Mouse (Mus musculus): ENCODE data around the gene Itgb4.

Gene Itgb4

GRCm38 (mm10) chr11:116028177-116028865 lies 53.8 kb downstream of the Itgb4 start:
- DNase-seq (ENCODE audit: low spot score): no peak

DNA sequence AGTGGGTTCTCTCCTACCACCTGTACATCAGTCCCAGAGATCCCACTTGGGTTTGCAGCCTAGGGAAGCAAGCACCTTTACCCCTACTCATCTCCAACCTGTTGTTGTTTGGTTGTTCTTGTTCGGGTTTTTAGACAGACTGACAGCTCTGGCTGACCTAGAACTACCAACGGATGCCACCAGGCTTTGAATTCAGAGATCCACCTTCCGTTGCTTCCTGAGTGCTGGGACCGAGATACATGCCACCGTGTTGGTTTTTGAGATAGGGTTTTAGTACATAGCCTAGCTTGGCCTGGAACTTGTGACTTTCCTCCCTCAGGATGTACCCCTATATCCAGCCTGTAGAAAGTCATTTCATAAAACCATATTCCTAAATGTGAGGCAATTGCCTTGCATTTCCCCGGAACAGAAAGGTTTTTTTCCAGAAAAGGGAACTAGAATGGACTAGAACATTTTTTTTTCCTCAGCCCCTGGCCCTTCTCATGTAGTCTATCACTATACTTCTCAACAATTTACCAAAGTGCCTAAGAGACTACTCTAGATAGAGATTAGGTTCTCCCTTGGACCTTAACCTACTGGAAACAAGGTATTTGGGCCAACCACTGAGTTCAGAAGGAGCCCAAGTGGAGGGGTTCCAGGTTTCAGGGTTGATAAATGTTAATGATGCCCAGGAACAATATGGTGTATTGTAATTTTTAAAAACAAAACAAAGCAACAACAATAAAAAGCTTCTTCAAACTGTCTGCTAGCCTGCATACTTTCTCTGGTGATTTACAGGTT lies 54.8 kb downstream of the Itgb4 start:
- DNase-seq (ENCODE audit: low spot score): no peak

DNA sequence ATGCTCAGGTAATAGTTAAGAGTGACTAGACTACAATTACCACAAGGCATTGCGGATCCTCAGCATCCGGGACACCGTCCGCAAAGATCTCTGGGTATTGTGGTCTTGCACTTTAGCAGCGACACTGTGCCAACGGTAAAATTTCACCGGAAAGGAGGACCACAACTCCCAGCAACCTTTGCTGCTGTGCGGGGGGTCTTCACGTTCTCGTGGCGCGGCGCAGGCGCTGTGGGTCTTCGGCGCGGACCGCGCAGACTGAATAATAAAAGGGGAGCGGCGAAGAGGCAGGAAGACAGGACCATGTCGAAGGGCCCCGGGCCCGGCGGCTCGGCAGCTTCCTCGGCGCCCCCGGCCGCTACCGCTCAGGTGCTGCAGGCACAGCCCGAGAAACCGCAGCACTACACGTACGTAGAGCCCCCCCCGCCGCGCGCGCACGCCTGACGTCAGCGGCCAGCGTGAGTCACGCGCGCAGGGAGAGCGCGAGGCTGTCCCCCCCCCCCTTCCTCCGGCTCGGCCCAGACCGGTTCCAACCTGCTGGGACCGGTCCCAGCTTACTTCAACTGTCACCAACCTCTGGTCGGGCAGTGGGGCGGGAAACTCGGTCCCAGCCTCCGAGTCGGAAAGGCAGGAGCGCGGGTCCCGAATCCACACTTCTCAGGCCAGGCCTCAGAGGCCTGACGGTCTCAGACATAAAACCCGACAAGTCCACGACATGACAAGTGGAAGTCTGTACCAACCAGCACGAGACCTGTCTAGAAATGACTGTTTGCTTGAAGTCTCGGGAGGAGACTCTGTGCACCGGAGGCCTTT lies 55.8 kb downstream of the Itgb4 start, which contains the start of gene Unk:
Unk (plus strand) TSS at position 235 of the 810 bp plus-strand sequence.
- peak; percentile 96 for DNase-seq (ENCODE audit: low spot score)

DNA sequence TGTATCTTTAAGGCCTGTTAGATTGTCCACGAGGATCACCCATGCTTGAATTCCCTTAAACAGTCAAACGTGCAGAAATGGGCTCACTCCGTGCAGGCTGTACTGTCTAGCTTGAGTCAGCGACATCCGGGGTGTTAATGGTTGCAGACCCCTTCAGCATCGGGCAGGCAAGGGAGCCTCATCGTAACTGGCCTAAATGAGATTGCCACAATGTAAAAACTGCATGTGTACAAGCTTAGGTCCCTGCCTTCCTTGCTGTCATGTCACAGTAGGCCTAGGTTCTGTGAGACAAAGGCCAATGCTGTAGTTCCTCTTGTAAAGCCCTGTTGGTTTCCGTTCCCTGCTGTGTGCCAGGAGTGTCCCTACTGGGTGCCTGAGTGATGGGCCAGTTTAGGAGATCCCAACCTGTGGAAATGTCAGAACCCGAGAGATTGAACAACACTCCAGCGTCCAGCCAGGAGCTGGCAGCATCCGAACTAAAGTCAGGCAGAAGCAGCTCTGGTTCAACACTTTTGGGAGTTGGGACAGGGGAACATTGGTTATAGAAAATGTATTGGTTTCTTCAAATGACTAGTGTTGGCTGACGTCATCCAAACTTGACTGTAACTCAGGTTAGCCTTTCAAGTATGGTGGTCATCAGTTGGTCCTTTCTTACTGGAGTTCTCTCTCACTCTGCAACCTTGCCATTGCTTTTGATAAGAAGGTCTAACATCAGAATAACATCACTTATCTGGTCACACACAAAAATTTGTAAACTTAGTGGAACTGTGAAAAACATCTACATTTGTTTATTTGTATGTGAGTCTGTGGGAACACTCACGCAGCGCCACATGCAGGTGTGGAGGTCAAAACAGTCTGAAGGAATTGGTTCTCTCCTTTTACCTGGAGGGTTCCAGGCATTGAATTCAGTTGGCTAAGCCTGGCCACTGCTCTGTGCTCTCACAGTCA lies 56.7 kb downstream of the Itgb4 start:
- DNase-seq (ENCODE audit: low spot score): no peak

DNA sequence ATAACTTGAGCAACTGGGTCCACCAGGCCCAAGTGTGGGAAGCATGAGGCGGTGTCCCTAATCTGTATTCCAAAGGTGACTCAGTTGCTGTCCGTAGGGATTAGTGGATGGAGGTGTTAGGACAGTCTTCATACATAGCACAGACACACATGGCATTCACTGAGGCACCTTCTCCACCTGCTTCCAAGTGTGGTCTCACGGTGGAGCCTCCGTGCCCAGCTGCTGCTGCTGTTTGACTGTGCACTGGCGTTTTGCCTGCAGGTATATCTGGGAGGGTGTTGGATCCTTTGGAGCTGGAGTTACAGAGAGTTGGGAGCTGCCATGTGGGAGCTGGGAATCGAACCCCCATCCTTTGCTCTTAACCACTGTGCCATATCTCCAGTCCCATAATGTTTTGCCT lies 60.1 kb downstream of the Itgb4 start:
- DNase-seq (ENCODE audit: low spot score): no peak

GRCm38 (mm10) chr11:116036671-116037070 lies 62.2 kb downstream of the Itgb4 start:
- DNase-seq (ENCODE audit: low spot score): no peak

- DNase-seq (ENCODE audit: low spot score): no peak
Observed at GRCm38 (mm10) chr11:116037826-116038225, 63.3 kb downstream of the Itgb4 start.

DNA sequence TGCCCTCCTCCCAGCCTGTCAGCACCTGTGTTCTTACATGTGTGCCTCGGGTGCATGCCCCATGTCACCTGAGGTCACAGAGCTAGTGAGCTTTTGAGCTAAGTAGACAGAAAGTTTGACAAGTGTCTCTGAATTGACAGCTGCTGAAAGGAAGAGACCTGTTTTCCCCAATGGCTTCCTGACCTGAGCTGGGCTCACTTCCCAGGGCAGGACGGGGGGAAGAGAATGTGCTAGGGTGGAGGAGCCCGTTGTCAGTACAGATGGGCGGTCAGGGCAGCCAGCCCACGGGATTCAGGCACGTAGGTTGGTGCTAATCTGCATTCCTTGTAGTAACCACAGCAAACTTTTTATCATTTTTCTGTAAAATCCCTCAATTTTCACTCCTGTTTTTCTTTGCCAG lies 66.1 kb downstream of the Itgb4 start:
- no peak for DNase-seq (ENCODE audit: low spot score)

- no peak for DNase-seq (ENCODE audit: low spot score)
Observed at GRCm38 (mm10) chr11:116041833-116042232, 67.3 kb downstream of the Itgb4 start.

DNA sequence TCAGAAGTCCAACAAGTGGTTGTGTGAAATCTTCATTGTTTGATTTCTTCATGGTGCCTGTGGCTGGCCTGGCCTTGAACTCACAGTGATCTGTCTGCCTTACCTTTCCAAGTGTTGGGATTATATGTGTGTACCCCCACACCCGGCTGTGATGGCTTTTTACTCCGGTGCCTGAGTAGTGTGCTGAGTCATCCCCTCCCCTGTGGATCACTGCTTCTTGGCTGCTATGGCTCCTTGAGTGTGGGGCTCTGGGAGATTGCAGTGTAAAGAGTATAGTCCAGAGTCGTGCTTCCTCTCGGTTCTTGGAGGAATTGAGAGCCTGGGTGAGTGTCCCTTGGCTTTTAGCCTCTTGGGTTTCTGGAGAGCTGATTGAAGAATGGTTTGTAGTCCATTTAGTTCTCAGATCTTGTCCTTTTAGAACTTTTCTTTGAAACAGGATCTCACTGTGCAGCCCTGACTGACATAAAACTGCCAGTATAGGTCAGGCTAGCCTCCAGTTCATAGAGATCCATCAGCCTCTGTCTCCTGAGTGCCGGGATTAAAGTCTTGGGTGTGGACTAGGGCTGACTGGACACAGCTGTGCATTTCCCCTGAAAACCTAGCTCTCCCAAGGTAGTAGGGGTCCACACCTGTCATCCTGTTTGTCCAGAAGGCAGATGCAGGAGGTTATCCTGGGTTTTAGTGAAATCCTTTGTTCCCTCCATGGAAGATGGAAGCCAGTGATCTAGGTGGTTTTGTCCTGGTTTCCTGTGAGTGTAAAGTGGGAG lies 68.0 kb downstream of the Itgb4 start:
- no peak for DNase-seq (ENCODE audit: low spot score)

DNA sequence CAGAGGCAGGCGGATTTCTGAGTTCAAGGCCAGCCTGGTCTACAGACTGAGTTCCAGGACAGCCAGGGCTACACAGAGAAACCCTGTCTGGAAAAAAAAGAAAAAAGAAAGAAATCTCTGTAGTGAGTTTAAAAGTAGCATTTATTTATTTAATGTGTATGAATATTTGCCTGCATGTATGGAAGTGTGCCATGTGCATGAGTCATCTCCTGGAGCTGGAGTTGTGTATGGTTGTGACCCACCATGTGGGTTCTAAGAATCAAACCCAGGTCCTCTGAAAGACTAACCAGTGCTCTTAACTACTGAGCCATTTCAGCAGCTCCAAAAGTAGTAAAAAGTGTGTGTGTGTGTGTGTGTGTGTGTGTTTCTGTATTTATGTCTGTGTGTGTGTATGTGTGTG lies 68.8 kb downstream of the Itgb4 start:
- no peak for DNase-seq (ENCODE audit: low spot score)

- no peak for DNase-seq (ENCODE audit: low spot score)
Observed at GRCm38 (mm10) chr11:116045173-116045572, 70.7 kb downstream of the Itgb4 start.

- DNase-seq (ENCODE audit: low spot score): no peak
Observed at GRCm38 (mm10) chr11:116049610-116050009, 75.1 kb downstream of the Itgb4 start.

DNA sequence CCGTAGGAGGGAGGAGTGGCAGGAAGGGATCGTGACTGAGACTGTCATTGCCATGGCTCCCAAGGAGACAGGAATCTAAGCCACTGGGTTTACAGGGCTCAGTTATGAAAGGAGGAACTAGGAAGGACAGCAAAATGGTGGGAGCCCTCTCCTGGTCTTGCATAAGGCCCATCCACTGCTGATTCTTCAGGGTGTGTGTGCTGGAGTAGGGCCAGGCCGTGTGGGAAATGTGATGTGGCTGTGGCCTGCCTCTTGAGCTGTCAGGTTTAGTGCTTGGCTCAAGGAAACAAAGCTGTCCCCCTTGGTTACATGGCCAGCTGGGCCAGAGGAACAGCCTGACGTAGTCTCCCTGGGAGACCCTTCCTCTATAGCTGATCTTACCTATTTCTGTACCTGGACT lies 75.7 kb downstream of the Itgb4 start:
- peak; percentile 44 for DNase-seq (ENCODE audit: low spot score)

- no peak for DNase-seq (ENCODE audit: low spot score)
Observed at GRCm38 (mm10) chr11:116053510-116054229, 79.2 kb downstream of the Itgb4 start.

- DNase-seq (ENCODE audit: low spot score): peak; percentile 44
Observed at GRCm38 (mm10) chr11:116055873-116056272, 81.4 kb downstream of the Itgb4 start.

GRCm38 (mm10) chr11:116057237-116057881 lies 82.8 kb downstream of the Itgb4 start:
- DNase-seq (ENCODE audit: low spot score): peak; percentile 49

Data from testis, postnatal 10 days (tissue).